Mouse (Mus musculus): ENCODE results near the gene Gm42906. TPM values are rescaled to one million over a fixed set of nuclear protein-coding genes. Genes with fewer than 3 reads are reported as not detected.

Gene Gm42906
- polyA plus RNA-seq, 1 experiment from 2014 or later = not detected

DNA sequence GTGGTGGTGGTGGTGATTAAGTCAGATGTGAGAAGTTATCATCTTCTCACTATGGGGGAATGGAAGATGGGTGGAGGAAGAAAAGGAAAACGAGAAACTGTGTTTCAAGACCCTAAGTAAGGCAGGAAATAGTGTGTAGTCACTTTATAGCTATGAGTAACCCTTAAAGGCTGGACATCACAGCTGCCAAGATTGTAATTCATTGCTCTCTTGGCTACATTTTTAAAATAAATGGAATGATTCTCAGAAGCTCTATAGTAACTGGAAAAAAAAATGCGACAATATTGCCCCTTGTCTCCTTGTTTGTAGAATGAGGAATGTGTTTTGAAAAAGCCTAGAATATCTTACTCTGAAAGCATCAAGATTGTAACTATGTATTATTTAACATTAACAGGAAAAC, 235.7 kb downstream of the Gm42906 start:
- H3K27ac ChIP-seq = no peak overlapping the region
- no peaks in the 10 kb centered on the region for H3K9me3 ChIP-seq
- no peak overlapping the region for H3K4me3 ChIP-seq
- no peak for ATAC-seq (ENCODE audit: borderline replicate concordance, extremely low read depth, low FRiP score, low TSS enrichment)
- H3K4me2 ChIP-seq = no peak overlapping the region
- no peaks in the 10 kb centered on the region for H3K27me3 ChIP-seq
- no peak overlapping the region for H3K9ac ChIP-seq
- peaks cover 31% of the 10 kb centered on the region for H3K4me1 ChIP-seq
- 66% methylated on average over 2 of the region's 2 CpGs for WGBS
- no peaks in the 10 kb centered on the region for H3K36me3 ChIP-seq

DNA sequence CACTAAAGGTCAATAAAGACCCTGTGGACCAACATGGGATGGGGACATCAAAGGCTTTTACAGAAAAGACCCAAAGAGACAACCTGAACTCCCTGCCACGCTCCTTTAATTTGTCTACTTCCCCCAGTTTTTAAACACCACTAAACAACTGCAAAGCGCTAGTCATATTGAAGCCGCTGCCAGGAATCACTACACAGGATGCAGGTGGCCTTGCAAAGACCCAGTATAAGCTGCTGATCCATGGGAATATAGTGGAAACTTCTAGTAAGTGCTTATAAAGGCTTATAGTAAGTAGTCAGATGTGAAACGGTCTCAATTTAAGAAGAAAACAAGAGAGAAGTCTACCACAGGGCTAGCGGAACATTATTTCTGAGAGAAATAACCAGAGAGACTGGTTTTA, 237.2 kb downstream of the Gm42906 start:
- no peak overlapping the region for H3K27ac ChIP-seq
- peaks cover 25% of the 10 kb centered on the region for H3K4me1 ChIP-seq
- 69% methylated on average over 5 of the region's 5 CpGs for WGBS
- H3K4me3 ChIP-seq = no peak overlapping the region
- ATAC-seq (ENCODE audit: borderline replicate concordance, extremely low read depth, low FRiP score, low TSS enrichment) = no peak; the same call in 1 of the 2 replicates
- no peaks in the 10 kb centered on the region for H3K9me3 ChIP-seq
- H3K27me3 ChIP-seq = no peaks in the 10 kb centered on the region
- peak overlapping the region; percentile 81; the same call in 1 of the 2 replicates for H3K4me2 ChIP-seq
- H3K9ac ChIP-seq = no peak overlapping the region
- H3K36me3 ChIP-seq = no peaks in the 10 kb centered on the region

DNA sequence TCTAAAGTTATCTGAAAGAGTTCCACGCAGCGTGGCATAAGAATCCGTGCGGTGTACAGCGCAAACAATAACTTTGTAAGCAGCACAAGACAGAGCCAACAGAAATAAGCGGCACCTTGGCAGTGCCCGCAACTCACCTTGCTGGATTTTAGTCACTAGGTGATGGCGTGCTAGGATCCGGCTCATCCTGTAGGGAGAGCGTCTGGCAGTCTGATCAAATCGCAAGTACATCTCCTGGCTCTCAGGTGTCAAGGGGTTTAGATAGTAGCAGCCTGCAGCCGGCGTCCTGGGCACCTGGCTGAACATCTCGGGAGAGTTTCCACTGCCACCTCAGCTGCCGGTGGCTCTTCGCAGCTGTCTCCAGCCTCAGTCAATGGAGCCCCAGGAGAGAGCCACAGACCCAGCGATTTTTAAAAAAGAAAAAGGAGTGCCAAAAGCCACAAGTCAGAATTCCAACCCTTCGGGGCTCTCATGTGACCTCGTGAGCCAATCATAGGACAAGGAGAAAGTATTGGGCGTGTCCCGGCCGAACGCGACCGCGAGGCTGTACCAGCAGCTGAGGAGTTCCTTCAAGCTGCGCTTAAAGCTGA, 238.1 kb downstream of the Gm42906 start:
- Histone ChIP-seq H3K27ac (peak overlapping the region; percentile 77), H3K4me2 (peak overlapping the region; percentile 81), H3K4me1 (peaks cover 25% of the 10 kb centered on the region), H3K9ac (peak overlapping the region; percentile 64), H3K27me3 (no peaks in the 10 kb centered on the region), H3K4me3 (peak overlapping the region; percentile 71), H3K9me3 (no peaks in the 10 kb centered on the region), H3K36me3 (no peaks in the 10 kb centered on the region)
- 1% methylated on average over 27 of the region's 27 CpGs for WGBS
- ATAC-seq (ENCODE audit: borderline replicate concordance, extremely low read depth, low FRiP score, low TSS enrichment) = peak; percentile 90

DNA sequence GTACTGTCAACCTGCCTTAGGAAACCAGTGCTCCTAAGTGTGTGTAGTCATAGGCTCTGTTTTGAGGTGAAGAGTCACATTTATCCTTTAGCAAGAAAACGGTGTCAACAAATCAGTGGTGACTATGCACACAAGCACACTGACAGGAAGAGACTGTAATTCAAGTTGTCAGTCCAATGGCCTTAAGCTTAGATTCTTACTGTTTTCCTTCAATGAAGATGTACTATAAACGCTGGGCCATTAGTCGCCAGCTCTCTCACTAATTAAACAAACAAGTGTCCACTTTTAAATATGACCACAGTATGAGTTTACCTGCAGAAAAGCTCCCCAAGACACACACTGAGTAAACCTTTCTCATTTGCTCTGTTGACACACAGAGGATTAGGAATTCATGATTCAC, 238.6 kb downstream of the Gm42906 start:
- Histone ChIP-seq H3K4me2 (peak overlapping the region; percentile 81), H3K27me3 (no peaks in the 10 kb centered on the region), H3K9ac (peak overlapping the region; percentile 64), H3K4me1 (peaks cover 24% of the 10 kb centered on the region), H3K4me3 (peak overlapping the region; percentile 71), H3K36me3 (no peaks in the 10 kb centered on the region), H3K27ac (peak overlapping the region; percentile 77), H3K9me3 (no peaks in the 10 kb centered on the region)
- 11% methylated on average over 3 of the region's 3 CpGs for WGBS
- ATAC-seq (ENCODE audit: borderline replicate concordance, extremely low read depth, low FRiP score, low TSS enrichment) = no peak

DNA sequence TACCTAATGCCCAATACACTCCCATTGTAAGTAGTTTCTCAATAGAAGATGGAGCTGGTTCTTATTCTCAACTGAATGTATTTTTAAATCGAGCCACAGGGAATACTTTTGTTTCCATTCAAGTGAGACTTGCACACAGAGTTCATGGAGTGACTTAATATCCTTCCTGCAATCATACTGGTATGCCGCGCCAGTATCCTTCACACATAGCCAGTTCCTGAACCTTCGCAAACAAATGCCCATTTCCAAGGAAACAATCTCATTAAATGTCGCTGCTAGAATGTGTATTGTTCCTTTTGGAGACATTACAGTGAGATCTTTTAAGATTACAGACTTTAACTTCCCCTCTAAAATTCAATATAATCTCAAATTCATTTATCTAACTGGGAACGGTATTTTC, 239.3 kb downstream of the Gm42906 start:
- Histone ChIP-seq H3K27me3 (no peaks in the 10 kb centered on the region), H3K9ac (no peak overlapping the region), H3K36me3 (no peaks in the 10 kb centered on the region), H3K4me1 (peaks cover 22% of the 10 kb centered on the region), H3K4me2 (peak overlapping the region; percentile 81), H3K4me3 (peak overlapping the region; percentile 71), H3K9me3 (no peaks in the 10 kb centered on the region), H3K27ac (no peak overlapping the region)
- no peak for ATAC-seq (ENCODE audit: borderline replicate concordance, extremely low read depth, low FRiP score, low TSS enrichment)
- 78% methylated on average over 6 of the region's 6 CpGs for WGBS

DNA sequence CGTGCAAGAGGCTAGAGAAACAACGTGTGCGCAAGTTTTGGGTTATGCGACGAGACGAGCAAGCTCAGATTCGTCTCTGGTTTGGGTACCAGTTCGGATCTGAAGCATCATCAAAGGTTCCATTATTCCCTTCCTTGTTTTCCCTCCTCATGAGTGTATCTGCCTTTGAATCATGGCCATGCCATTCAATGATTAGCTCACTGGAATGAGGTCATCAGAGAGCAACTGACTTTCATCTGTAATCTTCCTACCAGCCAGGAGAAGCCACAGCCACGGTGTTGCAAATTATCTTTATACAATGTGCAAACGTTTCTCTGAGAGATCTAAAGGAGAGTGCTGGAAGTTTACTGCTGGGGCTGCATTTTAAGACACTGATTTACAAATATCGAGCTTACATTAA, 240.6 kb downstream of the Gm42906 start:
- no peaks in the 10 kb centered on the region for H3K27me3 ChIP-seq
- no peaks in the 10 kb centered on the region for H3K9me3 ChIP-seq
- H3K4me1 ChIP-seq = peaks cover 22% of the 10 kb centered on the region
- no peak overlapping the region for H3K4me2 ChIP-seq
- no peaks in the 10 kb centered on the region for H3K36me3 ChIP-seq
- no peak overlapping the region for H3K4me3 ChIP-seq
- H3K9ac ChIP-seq = no peak overlapping the region
- H3K27ac ChIP-seq = no peak overlapping the region
- ATAC-seq (ENCODE audit: borderline replicate concordance, extremely low read depth, low FRiP score, low TSS enrichment) = no peak
- 70% methylated on average over 11 of the region's 11 CpGs for WGBS

DNA sequence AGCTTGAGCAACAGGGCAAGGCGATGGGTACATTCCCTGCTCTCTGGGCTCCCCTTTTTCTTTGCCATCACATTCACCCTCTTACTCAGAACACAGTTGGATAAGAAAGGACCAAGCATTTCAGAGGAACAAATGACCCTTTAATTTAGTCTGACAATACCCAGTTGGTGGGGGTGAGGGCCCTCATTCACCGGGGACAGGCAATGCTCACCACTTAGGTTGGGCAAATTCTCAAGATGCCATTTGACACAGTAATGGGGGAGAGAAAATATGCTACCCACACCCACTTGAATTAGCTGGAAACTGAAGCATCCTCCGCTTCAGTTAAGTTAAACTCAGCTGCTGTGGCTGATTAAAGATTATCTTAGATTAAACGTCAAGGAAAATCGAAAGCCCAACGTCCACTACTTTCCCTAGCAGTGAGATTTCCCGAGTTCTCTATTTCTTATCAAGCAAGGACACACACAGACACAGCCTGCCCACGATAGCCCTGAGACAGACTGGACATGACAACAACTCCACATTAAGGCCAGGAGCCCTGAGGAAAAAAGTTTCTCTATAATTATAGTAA, 242.6 kb downstream of the Gm42906 start:
- Histone ChIP-seq H3K4me3 (no peak overlapping the region), H3K27me3 (no peaks in the 10 kb centered on the region), H3K4me1 (peaks cover 16% of the 10 kb centered on the region), H3K9ac (no peak overlapping the region), H3K9me3 (no peaks in the 10 kb centered on the region), H3K27ac (peak overlapping the region; percentile 20; the same call in 1 of the 2 replicates), H3K36me3 (no peaks in the 10 kb centered on the region), H3K4me2 (no peak overlapping the region)
- WGBS = 52% methylated on average over 8 of the region's 8 CpGs
- no peak for ATAC-seq (ENCODE audit: borderline replicate concordance, extremely low read depth, low FRiP score, low TSS enrichment)

DNA sequence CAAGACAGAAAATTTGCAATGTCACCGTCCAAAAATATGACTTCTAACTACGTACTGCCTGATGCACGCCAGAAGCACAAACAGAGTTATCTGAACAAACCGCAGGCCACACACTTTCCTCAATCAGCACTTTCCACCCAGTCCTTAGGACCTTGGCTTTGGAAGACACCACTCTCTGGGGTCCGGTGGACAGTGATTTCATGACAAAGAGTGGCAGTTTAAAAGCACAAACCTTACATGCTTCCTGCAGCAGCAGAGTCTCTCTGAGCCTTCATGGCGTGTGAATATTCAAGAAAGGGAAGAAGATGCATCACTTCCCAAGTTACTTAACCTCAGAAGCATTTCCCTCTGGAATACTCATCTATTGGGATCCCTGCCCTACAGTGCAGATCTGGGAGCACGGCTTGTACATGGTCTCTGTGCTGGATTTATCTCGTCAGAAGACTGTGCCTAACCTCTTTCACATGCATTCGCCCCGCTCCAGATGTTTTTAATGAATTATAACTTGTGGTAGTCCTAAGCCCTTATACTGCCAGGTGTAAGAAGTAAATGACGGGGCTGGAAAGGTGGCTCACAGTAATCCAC, 244.2 kb downstream of the Gm42906 start:
- Histone ChIP-seq H3K4me2 (no peak overlapping the region), H3K9ac (no peak overlapping the region), H3K36me3 (no peaks in the 10 kb centered on the region), H3K27me3 (no peaks in the 10 kb centered on the region), H3K9me3 (no peaks in the 10 kb centered on the region), H3K4me1 (peaks cover 11% of the 10 kb centered on the region; the same call in 1 of the 2 replicates), H3K4me3 (no peak overlapping the region), H3K27ac (no peak overlapping the region)
- no peak for ATAC-seq (ENCODE audit: borderline replicate concordance, extremely low read depth, low FRiP score, low TSS enrichment)
- WGBS = 65% methylated on average over 11 of the region's 11 CpGs

DNA sequence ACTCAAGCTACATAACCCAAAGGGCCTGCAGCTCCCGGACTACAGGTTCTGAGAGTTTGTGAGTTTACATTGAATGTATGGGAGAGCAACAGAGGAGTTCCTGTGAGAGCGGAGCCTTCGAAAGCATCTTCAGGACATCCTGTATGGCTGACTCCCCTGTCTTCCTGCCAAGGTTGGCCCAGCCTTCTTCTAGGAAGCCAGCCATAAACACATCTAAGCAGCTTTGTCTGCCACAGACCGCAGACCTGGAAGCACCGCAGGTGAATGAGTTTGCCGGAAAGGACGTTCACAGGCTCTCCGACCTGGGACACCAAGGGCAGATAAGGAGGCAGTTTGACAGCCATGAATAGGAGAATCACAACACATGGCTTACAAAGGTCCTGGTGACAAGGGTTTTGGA, 246.7 kb downstream of the Gm42906 start:
- WGBS = 74% methylated on average over 8 of the region's 8 CpGs
- no peak for ATAC-seq (ENCODE audit: borderline replicate concordance, extremely low read depth, low FRiP score, low TSS enrichment)
- Histone ChIP-seq H3K9ac (no peak overlapping the region), H3K4me1 (peaks cover 15% of the 10 kb centered on the region), H3K27me3 (no peaks in the 10 kb centered on the region), H3K36me3 (no peaks in the 10 kb centered on the region), H3K9me3 (no peaks in the 10 kb centered on the region), H3K4me2 (no peak overlapping the region), H3K4me3 (no peak overlapping the region), H3K27ac (no peak overlapping the region)

DNA sequence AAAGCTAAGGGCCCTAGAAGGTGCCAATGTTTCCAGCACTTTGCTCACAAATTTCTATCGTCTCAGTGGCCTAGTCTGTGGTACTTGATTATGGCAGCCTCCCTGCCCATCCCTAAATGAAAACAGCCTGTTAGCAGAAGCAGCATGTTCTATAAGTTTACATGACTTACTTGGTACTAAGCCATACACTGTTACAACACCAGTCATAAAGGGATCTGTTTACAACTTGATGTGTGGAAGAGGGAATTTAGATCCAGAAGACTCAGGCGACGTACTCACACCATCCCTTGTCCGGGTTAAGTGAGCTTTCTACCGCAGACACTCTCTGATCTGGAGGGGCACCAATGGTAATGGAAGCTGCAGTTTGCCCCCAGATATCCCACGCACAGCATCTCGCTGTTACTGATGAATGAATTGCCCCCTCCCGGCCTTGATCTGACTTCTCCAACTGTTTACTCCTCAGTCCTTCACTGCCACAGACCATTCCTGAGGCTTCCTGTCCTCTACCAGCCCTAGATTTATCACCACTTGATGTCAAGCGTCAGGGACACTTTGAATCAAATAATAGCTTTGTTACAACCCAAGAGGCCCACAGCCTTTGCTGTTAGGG, 247.7 kb downstream of the Gm42906 start:
- H3K4me3 ChIP-seq = no peak overlapping the region
- H3K27ac ChIP-seq = no peak overlapping the region
- H3K9ac ChIP-seq = no peak overlapping the region
- no peaks in the 10 kb centered on the region for H3K9me3 ChIP-seq
- H3K36me3 ChIP-seq = no peaks in the 10 kb centered on the region
- 56% methylated on average over 9 of the region's 9 CpGs for WGBS
- no peak overlapping the region for H3K4me2 ChIP-seq
- ATAC-seq (ENCODE audit: borderline replicate concordance, extremely low read depth, low FRiP score, low TSS enrichment) = no peak
- H3K27me3 ChIP-seq = no peaks in the 10 kb centered on the region
- H3K4me1 ChIP-seq = peaks cover 25% of the 10 kb centered on the region

DNA sequence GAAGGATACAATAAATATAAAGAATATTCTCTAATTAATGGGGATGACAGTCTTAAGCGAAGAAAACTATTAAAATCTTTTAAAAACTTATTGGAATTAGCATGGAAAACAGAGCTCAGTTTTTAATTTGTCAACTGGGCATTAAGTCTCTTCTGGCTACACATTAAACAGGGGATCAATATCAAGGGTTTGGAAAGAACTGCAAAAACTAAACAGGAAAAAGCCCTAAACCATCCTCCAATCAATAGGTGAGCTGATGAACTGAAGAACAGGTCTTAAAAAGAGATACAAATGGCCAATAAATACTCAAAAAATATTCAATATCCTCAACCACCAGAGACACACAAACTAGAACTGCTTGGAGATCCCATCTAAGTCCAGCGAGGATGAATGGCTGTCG, 250.8 kb downstream of the Gm42906 start:
- no peak for ATAC-seq (ENCODE audit: borderline replicate concordance, extremely low read depth, low FRiP score, low TSS enrichment)
- H3K27me3 ChIP-seq = no peaks in the 10 kb centered on the region
- H3K27ac ChIP-seq = no peak overlapping the region
- peaks cover 39% of the 10 kb centered on the region for H3K4me1 ChIP-seq
- no peak overlapping the region for H3K4me3 ChIP-seq
- no peak overlapping the region for H3K9ac ChIP-seq
- 91% methylated on average over 3 of the region's 3 CpGs for WGBS
- H3K36me3 ChIP-seq = no peaks in the 10 kb centered on the region
- no peaks in the 10 kb centered on the region for H3K9me3 ChIP-seq
- H3K4me2 ChIP-seq = no peak overlapping the region

DNA sequence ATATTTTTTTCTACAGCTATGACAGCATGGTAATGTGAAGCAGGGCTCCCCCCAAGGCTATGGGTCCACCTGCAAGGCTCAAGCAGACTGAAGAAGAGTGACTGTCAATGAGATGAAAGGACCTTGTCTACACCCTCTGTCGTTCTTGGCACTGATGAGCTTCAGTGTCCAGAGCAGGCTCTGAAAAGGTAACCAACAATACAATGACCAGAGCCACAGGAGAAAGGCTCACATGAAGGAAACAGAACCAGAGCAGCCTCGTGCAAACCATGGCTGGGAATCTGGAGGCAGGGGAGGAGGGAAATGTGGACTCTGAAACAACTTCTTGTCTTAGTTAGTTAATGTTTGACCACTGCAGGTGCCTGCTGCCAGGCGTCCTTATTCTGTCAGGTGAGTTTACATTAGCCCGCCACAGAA, 252.1 kb downstream of the Gm42906 start:
- H3K4me1 ChIP-seq = peaks cover 39% of the 10 kb centered on the region
- WGBS = 51% methylated on average over 4 of the region's 4 CpGs
- H3K4me2 ChIP-seq = no peak overlapping the region
- H3K27ac ChIP-seq = peak overlapping the region; percentile 86
- no peaks in the 10 kb centered on the region for H3K9me3 ChIP-seq
- ATAC-seq (ENCODE audit: borderline replicate concordance, extremely low read depth, low FRiP score, low TSS enrichment) = peak; percentile 72; the same call in 1 of the 2 replicates
- no peak overlapping the region for H3K9ac ChIP-seq
- no peaks in the 10 kb centered on the region for H3K27me3 ChIP-seq
- no peaks in the 10 kb centered on the region for H3K36me3 ChIP-seq
- H3K4me3 ChIP-seq = no peak overlapping the region

Data from lung, embryonic 15.5 days (tissue).